Mouse (Mus musculus): ENCODE results near the gene Traip.

DNA sequence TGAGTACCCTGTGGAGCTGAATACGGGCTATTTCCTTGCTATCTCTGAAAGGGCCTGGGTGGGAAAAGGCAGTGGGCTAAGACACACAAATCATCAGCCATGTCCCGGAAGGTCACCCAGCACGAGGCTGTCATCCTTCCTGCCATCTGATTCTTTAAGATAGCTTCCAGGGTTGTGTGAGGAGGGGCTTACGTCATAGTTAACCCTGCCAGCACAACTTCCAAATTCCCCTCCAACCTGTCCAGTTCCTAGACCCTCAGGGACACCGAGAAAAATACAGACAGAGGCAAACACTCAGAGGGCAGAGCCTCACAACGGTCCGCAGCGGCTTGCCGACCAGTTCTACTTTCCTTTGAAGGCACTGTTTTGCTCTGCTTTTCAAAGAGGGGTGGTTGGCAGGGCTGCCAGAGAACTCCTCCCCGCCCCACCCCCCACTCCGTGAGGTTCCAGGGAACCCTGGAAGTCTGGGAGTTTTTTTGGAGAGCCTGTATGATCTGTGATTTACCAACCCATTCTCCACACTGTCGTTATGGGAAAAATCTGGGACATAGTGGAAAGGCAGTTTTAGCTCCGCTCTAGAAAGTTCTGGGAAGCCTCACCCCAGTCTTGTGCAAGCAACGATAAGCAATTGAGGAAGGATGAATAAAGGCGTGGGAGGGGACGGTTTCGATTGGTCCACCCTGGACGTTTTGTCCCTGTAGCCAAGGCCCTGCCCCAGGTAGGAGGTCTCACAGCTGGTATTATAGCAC is 41.4 kb upstream of the Traip start:
- TF ChIP-seq CTCF (IDR thresholded peaks at IDR 0.05; ENCODE audit: low read depth) (no peak), EP300 (optimal IDR thresholded peaks at IDR 0.05) (peak; percentile 31)

Measured in stomach, postnatal 0 days (tissue).